Mouse (Mus musculus): ENCODE data around the gene Tedc1. TPM values are rescaled to one million over a fixed set of nuclear protein-coding genes. Genes with fewer than 3 reads are reported as not detected.

The Tedc1 gene
- 2.0 and 7.6 TPM in 2 replicates for polyA plus RNA-seq (2012; ENCODE audit: insufficient read depth, low replicate concordance)

- H3K4me1 ChIP-seq, result peaks cover 55% of the 10 kb centered on the region
- peaks cover 28% of the 10 kb centered on the region for H3K36me3 ChIP-seq (replicated peaks; ENCODE audit: low read length)
- H3K27me3 ChIP-seq (replicated peaks), result peaks cover 19% of the 10 kb centered on the region
- no peaks in the 10 kb centered on the region for H3K9me3 ChIP-seq
- TF ChIP-seq GATA1 (IDR thresholded peaks at IDR 0.05; ENCODE audit: borderline replicate concordance, low read length), result no peak
- peak; percentile 54; the same call in 1 of the 2 replicates for TF ChIP-seq FLI1 (IDR thresholded peaks at IDR 0.05; ENCODE audit: low read length)
- peak within 1 kb of the TSS; percentile 97 for H3K4me3 ChIP-seq (replicated peaks)
These were observed at the start of gene Tedc1 for GRCm38 (mm10) chr12:113155887-113156539. Gene Tedc1, plus strand, starts transcription at chr12:113156421.

- H3K4me3 ChIP-seq (replicated peaks), result peak overlapping the region; percentile 82
- H3K27me3 ChIP-seq (replicated peaks), result no peaks in the 10 kb centered on the region
- peaks cover 11% of the 10 kb centered on the region for H3K9me3 ChIP-seq
- H3K4me1 ChIP-seq, result peaks cover 94% of the 10 kb centered on the region
- H3K36me3 ChIP-seq (replicated peaks; ENCODE audit: low read length), result peaks cover 67% of the 10 kb centered on the region
- TF ChIP-seq GATA1 (IDR thresholded peaks at IDR 0.05; ENCODE audit: borderline replicate concordance, low read length) (no peak), FLI1 (IDR thresholded peaks at IDR 0.05; ENCODE audit: low read length) (no peak)
These were observed 48.6 kb upstream of the Tedc1 start for GRCm38 (mm10) chr12:113107431-113108124.

- TF ChIP-seq GATA1 (IDR thresholded peaks at IDR 0.05; ENCODE audit: borderline replicate concordance, low read length), result no peak
- TF ChIP-seq FLI1 (IDR thresholded peaks at IDR 0.05; ENCODE audit: low read length), result no peak
- Histone ChIP-seq H3K9me3 (peaks cover 11% of the 10 kb centered on the region), H3K36me3 (replicated peaks; ENCODE audit: low read length) (peaks cover 67% of the 10 kb centered on the region), H3K4me3 (replicated peaks) (no peak overlapping the region), H3K4me1 (peaks cover 94% of the 10 kb centered on the region), H3K27me3 (replicated peaks) (no peaks in the 10 kb centered on the region)
These were observed 47.5 kb upstream of the Tedc1 start for GRCm38 (mm10) chr12:113108528-113109283.

- peaks cover 67% of the 10 kb centered on the region for H3K36me3 ChIP-seq (replicated peaks; ENCODE audit: low read length)
- no peak overlapping the region for H3K4me3 ChIP-seq (replicated peaks)
- peaks cover 94% of the 10 kb centered on the region for H3K4me1 ChIP-seq
- H3K9me3 ChIP-seq, result peaks cover 11% of the 10 kb centered on the region
- TF ChIP-seq FLI1 (IDR thresholded peaks at IDR 0.05; ENCODE audit: low read length) (no peak), GATA1 (IDR thresholded peaks at IDR 0.05; ENCODE audit: borderline replicate concordance, low read length) (no peak)
- H3K27me3 ChIP-seq (replicated peaks), result no peaks in the 10 kb centered on the region
These were observed 46.4 kb upstream of the Tedc1 start for GRCm38 (mm10) chr12:113109801-113110200.

GRCm38 (mm10) chr12:113114141-113114540 lies 42.1 kb upstream of the Tedc1 start:
- Histone ChIP-seq H3K27me3 (replicated peaks) (no peaks in the 10 kb centered on the region), H3K36me3 (replicated peaks; ENCODE audit: low read length) (peaks cover 77% of the 10 kb centered on the region), H3K4me3 (replicated peaks) (no peak overlapping the region), H3K9me3 (no peaks in the 10 kb centered on the region), H3K4me1 (peaks cover 63% of the 10 kb centered on the region)
- TF ChIP-seq GATA1 (IDR thresholded peaks at IDR 0.05; ENCODE audit: borderline replicate concordance, low read length) (no peak), FLI1 (IDR thresholded peaks at IDR 0.05; ENCODE audit: low read length) (no peak)

GRCm38 (mm10) chr12:113114856-113115538 lies 41.2 kb upstream of the Tedc1 start:
- no peak overlapping the region for H3K4me3 ChIP-seq (replicated peaks)
- TF ChIP-seq FLI1 (IDR thresholded peaks at IDR 0.05; ENCODE audit: low read length), result no peak
- TF ChIP-seq GATA1 (IDR thresholded peaks at IDR 0.05; ENCODE audit: borderline replicate concordance, low read length), result no peak
- peaks cover 81% of the 10 kb centered on the region for H3K36me3 ChIP-seq (replicated peaks; ENCODE audit: low read length)
- no peaks in the 10 kb centered on the region for H3K27me3 ChIP-seq (replicated peaks)
- peaks cover 63% of the 10 kb centered on the region for H3K4me1 ChIP-seq
- H3K9me3 ChIP-seq, result no peaks in the 10 kb centered on the region

- Histone ChIP-seq H3K27me3 (replicated peaks) (no peaks in the 10 kb centered on the region), H3K36me3 (replicated peaks; ENCODE audit: low read length) (peaks cover 97% of the 10 kb centered on the region), H3K9me3 (no peaks in the 10 kb centered on the region), H3K4me1 (peaks cover 36% of the 10 kb centered on the region), H3K4me3 (replicated peaks) (peak overlapping the region; percentile 39)
- no peak for TF ChIP-seq GATA1 (IDR thresholded peaks at IDR 0.05; ENCODE audit: borderline replicate concordance, low read length)
These were observed 36.5 kb upstream of the Tedc1 start for GRCm38 (mm10) chr12:113119516-113120410.

- H3K36me3 ChIP-seq (replicated peaks; ENCODE audit: low read length), result peaks cover 100% of the 10 kb centered on the region
- no peak for TF ChIP-seq FLI1 (IDR thresholded peaks at IDR 0.05; ENCODE audit: low read length)
- TF ChIP-seq GATA1 (IDR thresholded peaks at IDR 0.05; ENCODE audit: borderline replicate concordance, low read length), result no peak
- no peaks in the 10 kb centered on the region for H3K9me3 ChIP-seq
- peaks cover 18% of the 10 kb centered on the region for H3K4me1 ChIP-seq
- no peaks in the 10 kb centered on the region for H3K27me3 ChIP-seq (replicated peaks)
- no peak overlapping the region for H3K4me3 ChIP-seq (replicated peaks)
These were observed 31.5 kb upstream of the Tedc1 start for GRCm38 (mm10) chr12:113124726-113125125.

Measured in megakaryocyte, embryonic 14.5 days (primary cell).